Mouse (Mus musculus) embryo, embryonic 10 days (tissue): ENCODE results near the gene Pofut2.

Experiments
- DNase-seq: peaks from one replicate; pipeline ENCODE4 v3.0.0-alpha.2; 2015; ENCODE audit warnings: low spot score

Pofut2 gene

GRCm38 (mm10) chr10:77231861-77232755 is 26.9 kb upstream of the Pofut2 start:
- no peak for DNase-seq

DNA sequence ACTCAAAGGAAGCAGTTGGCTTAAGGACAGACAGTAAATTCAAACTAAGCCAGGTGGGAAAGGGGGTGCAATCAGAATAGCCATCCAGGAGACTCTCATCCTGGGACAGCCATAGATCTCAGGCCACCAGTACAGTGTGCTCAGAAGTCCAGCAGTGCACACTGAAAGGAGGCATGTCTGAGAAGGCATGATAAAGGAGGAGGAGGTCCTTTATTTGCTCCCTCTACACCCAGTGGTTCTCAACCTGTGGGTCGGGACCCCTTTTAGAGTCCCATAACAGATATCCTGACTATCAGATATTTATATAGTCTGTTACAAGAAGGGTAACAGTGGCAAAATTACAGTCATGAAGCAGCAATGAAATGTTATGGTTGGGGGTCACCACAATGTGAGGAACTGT is 25.8 kb upstream of the Pofut2 start:
- DNase-seq, result no peak

GRCm38 (mm10) chr10:77234991-77235616 is 23.9 kb upstream of the Pofut2 start:
- peak; percentile 66 for DNase-seq

- DNase-seq, result no peak
Measured at GRCm38 (mm10) chr10:77237795-77238580, 21.0 kb upstream of the Pofut2 start.

GRCm38 (mm10) chr10:77240764-77241163 is 18.3 kb upstream of the Pofut2 start:
- DNase-seq, result no peak

DNA sequence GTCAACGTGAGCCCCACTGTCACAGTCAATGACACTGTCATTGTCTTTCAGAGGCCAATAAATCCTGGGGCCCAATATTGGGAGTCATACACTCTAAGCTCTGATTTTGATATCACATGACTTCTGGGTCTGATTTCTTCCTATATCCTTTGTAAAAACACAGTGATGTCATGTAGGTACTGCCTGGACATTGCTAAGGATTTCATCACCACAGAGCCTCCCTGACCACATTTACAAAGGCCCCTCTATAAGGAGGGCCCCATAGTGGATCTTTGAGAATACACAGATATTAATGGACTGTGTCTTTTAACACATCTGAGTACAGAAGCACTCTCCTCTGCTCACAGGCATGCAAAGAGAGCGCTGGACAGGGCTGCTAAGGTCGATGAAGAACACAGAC is 16.6 kb upstream of the Pofut2 start:
- DNase-seq, result no peak

GRCm38 (mm10) chr10:77242871-77243270 is 16.1 kb upstream of the Pofut2 start:
- DNase-seq, result no peak

DNA sequence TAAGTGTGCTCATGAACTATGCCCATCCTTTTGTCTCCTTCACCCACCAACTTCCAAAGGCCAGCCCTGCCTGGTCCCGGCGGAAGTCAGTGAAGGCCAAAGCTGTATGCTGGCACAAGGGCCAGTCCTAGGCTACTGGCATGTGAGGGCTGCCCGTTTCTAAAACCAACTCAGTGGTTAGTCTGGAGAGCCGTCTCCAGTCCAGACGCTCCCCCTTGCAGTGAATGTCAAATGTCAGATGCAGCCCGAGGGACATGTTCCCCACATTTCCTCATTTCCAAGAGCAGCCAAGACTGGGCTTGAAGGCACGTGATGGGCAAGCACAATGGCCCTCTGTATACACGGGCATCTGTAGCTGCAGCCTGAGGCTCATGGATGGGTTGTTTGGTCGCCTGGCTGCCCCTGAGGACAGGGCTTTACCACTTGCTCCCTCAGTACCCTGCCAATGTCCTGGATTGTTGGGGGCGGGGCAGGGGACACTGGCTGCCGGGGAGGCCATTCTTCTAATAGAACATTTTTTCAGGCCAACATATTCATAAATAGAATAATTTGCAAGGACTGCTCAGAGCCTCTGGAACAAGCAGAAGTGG is 15.4 kb upstream of the Pofut2 start:
- DNase-seq, result no peak

GRCm38 (mm10) chr10:77244777-77245176 is 14.2 kb upstream of the Pofut2 start:
- DNase-seq, result no peak

- DNase-seq, result no peak
Measured at GRCm38 (mm10) chr10:77247048-77247447, 12.0 kb upstream of the Pofut2 start.

DNA sequence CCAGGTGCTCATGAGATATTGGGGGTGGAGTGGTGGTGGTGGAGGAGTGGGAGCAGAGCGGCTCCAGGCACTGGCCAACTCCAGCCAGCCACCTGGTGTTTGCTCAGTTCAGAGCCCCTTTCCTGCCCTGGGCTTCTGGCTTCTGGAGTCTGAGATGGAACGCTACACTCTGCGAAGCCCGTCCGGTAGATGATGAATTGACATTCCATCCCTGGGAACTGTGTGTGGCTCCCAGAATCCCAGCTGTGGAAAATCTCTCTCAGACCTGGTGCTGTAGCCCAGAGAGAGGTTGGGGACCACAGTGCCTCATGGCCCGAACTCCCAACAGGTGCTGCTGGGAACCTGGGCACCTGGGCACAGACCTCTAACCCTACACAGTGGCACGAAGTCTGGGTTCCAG is 11.3 kb upstream of the Pofut2 start:
- DNase-seq, result peak; percentile 36

DNA sequence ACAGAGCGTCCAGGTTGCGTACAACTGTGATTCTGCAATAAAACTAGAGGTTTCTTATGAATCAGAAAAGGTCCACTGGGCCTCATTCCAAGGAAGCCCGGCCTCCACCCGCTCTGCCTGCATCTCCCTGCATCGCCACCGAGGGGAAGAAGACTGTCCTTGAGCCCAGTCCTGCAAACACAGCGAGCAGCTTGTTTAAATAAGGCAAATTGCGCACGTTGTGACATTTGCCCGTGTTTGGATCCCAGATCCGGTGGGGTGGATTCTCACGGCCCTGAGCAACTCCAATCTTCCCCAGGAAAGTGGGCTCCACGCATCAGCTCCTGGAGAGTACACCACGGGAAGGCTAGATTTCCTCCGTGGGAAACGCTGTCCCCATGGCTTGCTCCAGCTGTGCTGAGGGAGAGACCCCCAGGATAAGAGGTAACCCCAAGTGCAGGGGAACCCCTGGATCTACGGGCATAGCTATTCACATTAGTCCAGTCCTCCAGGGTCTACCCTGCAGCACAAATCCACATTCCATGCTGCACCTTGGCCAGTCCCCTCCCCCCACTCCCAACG is 7.7 kb upstream of the Pofut2 start:
- peak; percentile 36 for DNase-seq

GRCm38 (mm10) chr10:77251784-77252539 is 7.1 kb upstream of the Pofut2 start:
- no peak for DNase-seq

DNA sequence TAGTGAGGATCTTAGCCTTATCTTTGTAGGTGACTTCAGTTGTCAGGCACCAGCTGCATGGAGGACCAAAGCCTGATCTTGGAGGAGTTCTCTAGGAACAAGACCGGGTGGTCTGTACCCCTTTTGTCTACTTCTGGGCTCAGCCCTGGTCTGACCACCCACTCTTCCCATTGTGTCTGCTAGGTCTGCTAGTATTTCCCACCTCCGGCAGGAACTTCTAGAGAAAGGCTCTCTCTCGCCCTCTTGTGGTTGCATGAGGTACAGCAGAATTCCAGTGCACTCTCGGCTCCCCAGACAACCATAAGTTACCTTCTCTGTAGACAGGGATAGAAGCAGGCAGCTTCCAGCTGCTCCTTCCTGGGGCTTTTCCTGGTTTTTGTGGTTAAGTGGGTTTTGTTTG is 6.2 kb upstream of the Pofut2 start:
- peak; percentile 93 for DNase-seq

- DNase-seq, result no peak
Measured at GRCm38 (mm10) chr10:77255231-77255630, 3.8 kb upstream of the Pofut2 start.

GRCm38 (mm10) chr10:77255676-77256075 is 3.3 kb upstream of the Pofut2 start:
- DNase-seq, result no peak

GRCm38 (mm10) chr10:77258041-77258590 is 902 bp upstream of the Pofut2 start:
- DNase-seq, result no peak

GRCm38 (mm10) chr10:77260166-77260875 is 1.3 kb downstream of the Pofut2 start:
- no peak for DNase-seq

DNA sequence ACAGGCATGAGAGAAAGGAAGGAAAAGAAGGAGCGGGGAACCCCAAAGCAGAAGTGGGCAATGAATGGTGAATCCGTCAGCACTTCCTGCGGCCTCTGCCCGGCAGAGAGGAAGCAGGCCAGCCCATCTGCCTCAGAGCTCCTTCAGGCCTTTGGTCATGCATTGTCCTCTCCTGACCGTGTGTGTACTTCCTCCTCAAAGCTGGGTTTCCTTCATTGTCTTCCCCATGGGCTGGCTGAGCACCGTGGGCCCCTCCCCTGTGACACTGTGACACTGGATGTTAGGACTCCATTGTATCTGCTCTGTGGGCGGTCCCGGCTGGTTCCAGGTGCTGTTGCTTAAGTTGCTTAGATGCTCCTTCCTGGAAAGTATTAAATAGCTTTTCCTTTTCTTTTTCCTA is 7.3 kb downstream of the Pofut2 start:
- peak; percentile 35 for DNase-seq

DNA sequence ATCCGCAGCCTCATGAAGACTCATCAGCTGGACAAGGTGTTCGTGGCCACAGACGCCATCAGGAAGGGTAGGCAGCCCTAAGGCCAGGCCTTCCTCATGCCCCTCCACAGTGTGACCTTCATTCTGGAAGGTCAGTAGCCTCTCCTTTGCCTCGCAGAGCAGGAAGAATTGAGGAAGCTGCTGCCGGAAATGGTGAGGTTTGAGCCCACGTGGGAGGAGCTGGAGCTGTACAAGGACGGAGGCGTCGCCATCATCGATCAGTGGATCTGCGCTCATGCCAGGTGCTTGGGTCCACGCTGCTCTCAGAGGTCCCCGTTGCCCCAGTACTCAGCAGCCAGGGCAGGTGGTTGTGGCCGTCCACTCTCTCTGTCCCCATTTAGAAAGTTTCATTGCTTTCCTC is 8.0 kb downstream of the Pofut2 start:
- no peak for DNase-seq
